Mouse (Mus musculus) kidney, postnatal 14 days (tissue): ENCODE results near the gene Gab3.

ENCODE experiments used
- DNase-seq: peaks from one replicate; pipeline ENCODE4 v3.0.0; 2022; ENCODE audit warnings: mixed read lengths

Gene Gab3

GRCm38 (mm10) chrX:75084774-75085508, at the start of gene Gab3:
TSS of gene Gab3 (minus strand) at chrX:75085458.
- DNase-seq, result peak; percentile 70

GRCm38 (mm10) chrX:75130467-75131160, 45.4 kb upstream of the Gab3 start, which contains the start of gene Mpp1:
TSS of gene Mpp1 (minus strand) at chrX:75131016.
- peak; percentile 88 for DNase-seq

GRCm38 (mm10) chrX:75129474-75129873, 44.2 kb upstream of the Gab3 start:
- DNase-seq, result no peak

GRCm38 (mm10) chrX:75128333-75128980, 43.2 kb upstream of the Gab3 start:
- peak; percentile 60 for DNase-seq

GRCm38 (mm10) chrX:75126893-75127292, 41.6 kb upstream of the Gab3 start:
- no peak for DNase-seq

- DNase-seq, result no peak
These were observed 40.3 kb upstream of the Gab3 start for GRCm38 (mm10) chrX:75125606-75126005.

GRCm38 (mm10) chrX:75115550-75115949, 30.3 kb upstream of the Gab3 start:
- no peak for DNase-seq

- DNase-seq, result no peak
These were observed 17.0 kb upstream of the Gab3 start for GRCm38 (mm10) chrX:75102293-75102692.

- no peak for DNase-seq
These were observed 13.5 kb upstream of the Gab3 start for GRCm38 (mm10) chrX:75098799-75099198.

- peak; percentile 1 for DNase-seq
These were observed 11.0 kb upstream of the Gab3 start for GRCm38 (mm10) chrX:75096163-75096770.

- peak; percentile 94 for DNase-seq
These were observed 10.3 kb upstream of the Gab3 start, which contains the start of gene Dkc1 for GRCm38 (mm10) chrX:75095369-75096162. TSS of gene Dkc1 (plus strand) at chrX:75095854.

GRCm38 (mm10) chrX:75085654-75086053, 396 bp upstream of the Gab3 start:
- DNase-seq, result no peak

GRCm38 (mm10) chrX:75083982-75084773, 1.1 kb downstream of the Gab3 start:
- peak; percentile 17 for DNase-seq

- no peak for DNase-seq
These were observed 2.9 kb downstream of the Gab3 start for GRCm38 (mm10) chrX:75082351-75082750.

GRCm38 (mm10) chrX:75056120-75056775, 29.0 kb downstream of the Gab3 start:
- no peak for DNase-seq

GRCm38 (mm10) chrX:75046921-75047635, 38.2 kb downstream of the Gab3 start:
- peak; percentile 62 for DNase-seq

- peak; percentile 17 for DNase-seq
These were observed 39.3 kb downstream of the Gab3 start for GRCm38 (mm10) chrX:75045931-75046330.

GRCm38 (mm10) chrX:75044595-75044994, 40.7 kb downstream of the Gab3 start:
- peak; percentile 31 for DNase-seq

- DNase-seq, result no peak
These were observed 48.6 kb downstream of the Gab3 start for GRCm38 (mm10) chrX:75036626-75037025.

- DNase-seq, result no peak
These were observed 50.1 kb downstream of the Gab3 start for GRCm38 (mm10) chrX:75035162-75035561.
